Mouse (Mus musculus): ENCODE data around the gene Eif2s1.
A peak's percentile ranks its signal among the peaks of the same experiment; 100 is the strongest.

Gene Eif2s1

DNA sequence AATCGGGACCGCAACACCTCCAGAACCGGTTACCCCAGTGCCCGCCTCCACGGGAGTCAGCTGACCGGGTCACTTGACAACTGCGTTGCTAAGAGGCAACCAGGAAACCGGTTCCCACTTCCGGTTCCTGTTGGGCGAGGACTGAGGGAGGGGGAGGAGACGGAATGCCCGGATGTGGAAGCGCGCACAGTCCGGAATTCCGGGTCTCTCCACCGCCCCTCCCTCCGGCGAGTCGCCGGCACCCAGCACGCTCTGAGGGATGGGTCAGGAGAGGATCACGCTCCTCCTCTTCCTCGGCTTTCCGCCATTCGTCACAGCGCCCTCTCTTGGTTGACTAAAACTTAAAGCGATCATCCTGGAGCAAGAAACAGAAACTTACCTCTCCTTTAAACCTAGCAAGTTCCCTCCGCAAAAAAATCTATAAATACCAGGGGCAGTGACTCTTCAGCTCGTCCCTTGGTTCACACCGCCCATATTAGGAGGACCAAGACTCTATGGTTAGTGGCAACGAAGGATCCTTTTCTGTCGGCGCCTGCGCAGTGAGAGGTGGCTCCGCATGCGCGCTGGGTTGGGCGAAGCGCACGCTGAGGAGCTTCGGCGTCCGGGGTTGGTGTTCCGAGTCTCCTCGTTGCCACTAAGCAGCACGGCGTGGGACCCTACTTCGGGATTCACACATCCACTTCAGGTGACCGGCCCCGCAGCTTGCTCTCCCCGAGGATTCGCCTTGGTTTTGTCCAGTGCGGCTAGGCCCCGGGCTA lies at the start of gene Eif2s1, which contains the start of gene Atp6v1d:
Gene Eif2s1, plus strand, starts transcription at position 324 of the 758 bp plus-strand sequence.
Gene Atp6v1d, minus strand, starts transcription at position 143 of the 758 bp plus-strand sequence.
- peak; percentile 94 for DNase-seq (ENCODE audit: extremely low read depth, low read depth, low spot score)

DNA sequence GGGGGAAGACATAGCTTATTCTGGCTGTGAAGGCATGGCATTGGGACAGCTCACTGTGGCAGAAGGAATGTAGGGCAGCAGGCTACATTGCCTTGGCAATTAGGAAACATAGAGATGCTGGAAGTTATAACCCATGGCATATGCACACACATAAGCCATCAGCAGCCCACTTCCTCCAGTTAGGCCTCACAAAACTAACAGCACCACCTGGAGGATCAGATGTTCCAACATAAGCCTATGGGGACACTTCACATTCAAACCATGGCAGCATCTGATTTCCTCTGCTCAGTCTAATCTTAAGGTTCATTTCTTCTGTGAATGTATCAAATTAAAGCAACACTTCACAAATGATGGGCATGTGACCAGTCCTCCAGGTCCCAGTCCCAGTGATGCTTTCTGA lies 47.2 kb upstream of the Eif2s1 start:
- no peak for DNase-seq (ENCODE audit: extremely low read depth, low read depth, low spot score)

GRCm38 (mm10) chr12:78834496-78834895 lies 27.1 kb upstream of the Eif2s1 start:
- no peak for DNase-seq (ENCODE audit: extremely low read depth, low read depth, low spot score)

- no peak for DNase-seq (ENCODE audit: extremely low read depth, low read depth, low spot score)
Observed at GRCm38 (mm10) chr12:78839906-78840305, 21.7 kb upstream of the Eif2s1 start.

DNA sequence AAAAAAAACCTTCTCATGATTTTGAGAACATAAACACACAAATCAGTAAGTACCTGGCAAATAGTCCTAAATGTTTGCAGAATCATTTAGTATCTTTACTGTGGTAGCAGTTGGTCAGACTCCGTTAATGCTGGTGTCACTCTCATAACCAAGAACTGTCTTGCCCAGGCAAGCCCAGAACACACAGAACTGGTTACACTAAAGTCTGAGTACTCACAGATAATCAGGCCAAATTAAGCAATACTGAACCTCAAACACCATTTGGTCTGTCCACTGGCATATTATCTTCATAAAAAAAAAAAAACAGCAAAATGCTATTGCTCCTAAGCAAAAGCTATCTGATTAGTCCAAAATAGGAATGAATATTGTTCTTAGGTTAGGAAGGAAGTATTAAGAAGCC lies 19.2 kb upstream of the Eif2s1 start:
- DNase-seq (ENCODE audit: extremely low read depth, low read depth, low spot score), result no peak

DNA sequence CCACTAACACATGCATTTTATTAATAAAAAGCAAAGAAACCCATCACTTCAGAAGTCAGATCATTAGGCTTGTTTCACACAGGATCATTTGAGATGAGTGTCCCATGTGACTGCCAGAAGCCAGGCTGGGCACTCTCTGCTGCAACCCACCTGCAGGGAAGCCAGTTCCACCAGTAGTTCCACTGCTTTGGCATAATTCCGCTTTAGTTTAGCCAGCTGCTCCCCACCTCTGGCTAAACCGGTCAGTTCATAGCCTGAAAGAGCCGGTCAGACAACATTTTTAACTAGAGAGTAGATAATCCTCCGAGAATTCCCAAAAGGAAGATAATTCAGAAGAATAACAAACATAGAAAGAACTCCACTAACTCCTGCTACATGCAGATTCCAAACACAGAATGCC lies 13.4 kb upstream of the Eif2s1 start:
- DNase-seq (ENCODE audit: extremely low read depth, low read depth, low spot score), result no peak

GRCm38 (mm10) chr12:78860921-78861495 lies 611 bp upstream of the Eif2s1 start:
- no peak for DNase-seq (ENCODE audit: extremely low read depth, low read depth, low spot score)

DNA sequence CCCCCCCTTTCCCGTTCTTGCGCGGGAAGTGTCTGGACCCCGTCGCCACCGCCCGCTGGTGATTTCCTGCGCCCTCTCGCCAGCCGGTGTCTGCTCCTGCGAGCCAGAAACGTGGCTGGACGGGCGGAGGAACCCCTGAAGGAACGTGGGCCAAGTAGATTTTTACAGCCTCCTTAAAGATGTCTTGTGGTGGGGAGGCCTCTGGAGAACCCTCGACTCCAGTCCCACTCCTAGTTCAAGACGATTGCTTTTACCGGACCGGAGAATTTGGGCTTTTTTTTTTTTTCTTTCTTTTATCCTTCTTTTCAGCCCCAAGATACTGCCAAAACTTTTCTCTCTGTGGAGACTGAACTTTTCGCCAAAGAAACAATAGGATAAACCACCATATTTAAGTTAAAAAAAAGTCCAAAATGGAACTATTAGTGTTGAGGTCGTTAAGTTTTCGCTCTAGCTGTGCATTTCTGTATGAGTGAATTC lies 673 bp downstream of the Eif2s1 start:
- no peak for DNase-seq (ENCODE audit: extremely low read depth, low read depth, low spot score)

DNA sequence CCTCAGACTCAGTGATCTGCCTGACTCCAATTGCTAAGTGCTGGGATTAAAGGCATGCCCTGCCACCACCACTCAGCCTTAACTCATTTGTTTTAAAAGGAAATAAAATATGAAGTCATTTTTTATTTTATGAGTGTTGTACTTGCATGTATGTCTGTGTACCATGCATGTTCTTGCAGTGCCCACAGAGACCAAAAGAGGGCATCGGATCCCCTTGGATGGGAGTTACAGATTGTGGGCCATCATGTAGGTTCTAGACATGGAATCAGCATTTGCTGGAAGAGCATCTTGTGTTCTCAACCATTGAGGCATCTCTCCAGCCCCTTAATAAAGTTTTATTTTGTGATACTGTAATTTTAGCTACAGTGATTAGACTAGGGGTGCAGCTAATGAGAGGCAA lies 3.8 kb downstream of the Eif2s1 start:
- no peak for DNase-seq (ENCODE audit: extremely low read depth, low read depth, low spot score)

GRCm38 (mm10) chr12:78868115-78868514 lies 6.5 kb downstream of the Eif2s1 start:
- DNase-seq (ENCODE audit: extremely low read depth, low read depth, low spot score), result no peak

- no peak for DNase-seq (ENCODE audit: extremely low read depth, low read depth, low spot score)
Observed at GRCm38 (mm10) chr12:78874581-78874980, 13.0 kb downstream of the Eif2s1 start.

- DNase-seq (ENCODE audit: extremely low read depth, low read depth, low spot score), result no peak
Observed at GRCm38 (mm10) chr12:78890062-78890461, 28.4 kb downstream of the Eif2s1 start.

- no peak for DNase-seq (ENCODE audit: extremely low read depth, low read depth, low spot score)
Observed at GRCm38 (mm10) chr12:78891149-78891548, 29.5 kb downstream of the Eif2s1 start.

DNA sequence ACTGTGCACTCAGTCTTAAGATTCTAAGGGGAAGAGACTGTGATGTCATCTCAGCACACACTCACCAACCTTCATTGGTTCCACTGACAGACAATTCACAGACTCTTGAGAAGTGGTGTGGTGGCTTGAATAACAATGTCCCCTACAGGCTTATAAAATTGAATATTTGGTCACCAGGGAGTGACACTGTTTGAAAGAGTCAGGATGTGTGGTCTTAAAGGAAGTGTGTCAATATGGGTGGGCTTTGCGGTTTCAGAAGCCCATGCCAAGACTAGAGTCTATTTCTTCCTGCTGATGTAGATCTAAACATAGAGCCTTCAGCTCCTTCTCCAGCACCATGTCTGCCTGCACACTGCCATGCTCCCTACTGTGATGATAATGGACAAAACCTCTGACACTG lies 36.2 kb downstream of the Eif2s1 start:
- DNase-seq (ENCODE audit: extremely low read depth, low read depth, low spot score), result no peak

DNA sequence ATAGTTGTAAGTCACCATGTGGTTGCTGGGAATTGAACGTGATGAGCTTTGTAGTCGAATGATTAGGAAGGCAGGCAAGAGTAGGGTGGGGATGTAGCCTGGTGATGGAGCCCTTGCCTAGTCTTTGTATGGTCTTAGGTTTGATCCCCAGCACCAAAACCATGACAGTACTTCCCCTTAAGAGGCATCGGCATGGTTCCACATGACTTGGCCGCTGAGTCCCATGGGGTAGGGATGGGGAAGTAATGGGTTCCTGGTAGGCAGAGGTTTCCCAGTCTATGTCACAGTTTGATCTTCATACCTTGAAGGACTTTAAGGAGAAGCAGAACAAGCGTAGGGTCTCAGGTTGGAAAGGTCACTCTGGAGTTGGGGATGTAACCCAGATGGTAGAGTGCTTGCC lies 39.8 kb downstream of the Eif2s1 start:
- no peak for DNase-seq (ENCODE audit: extremely low read depth, low read depth, low spot score)

- DNase-seq (ENCODE audit: extremely low read depth, low read depth, low spot score), result no peak
Observed at GRCm38 (mm10) chr12:78903313-78903712, 41.7 kb downstream of the Eif2s1 start.

- no peak for DNase-seq (ENCODE audit: extremely low read depth, low read depth, low spot score)
Observed at GRCm38 (mm10) chr12:78904499-78904898, 42.9 kb downstream of the Eif2s1 start.

DNA sequence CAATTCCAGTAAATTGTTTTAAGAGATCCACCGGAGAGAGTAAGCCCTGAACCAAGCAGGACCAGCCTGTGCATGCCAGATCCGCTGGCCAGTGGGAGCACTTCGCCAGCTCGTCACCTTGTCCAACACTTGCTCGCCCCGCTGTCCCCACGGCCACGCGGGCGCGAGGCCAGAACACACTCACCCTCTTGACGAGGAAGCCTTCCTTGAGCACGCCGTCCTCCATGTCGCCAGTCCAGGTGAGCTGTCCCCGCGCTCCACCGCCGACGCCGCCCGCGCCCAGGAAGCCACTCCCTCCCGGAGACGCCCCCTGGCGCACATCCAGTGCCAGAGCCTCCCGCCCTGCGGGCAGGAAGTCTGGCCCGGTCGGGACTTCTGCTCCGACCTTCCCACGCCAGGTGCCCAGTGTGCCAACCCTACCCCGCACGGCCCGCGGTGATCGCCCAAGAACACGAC lies 45.1 kb downstream of the Eif2s1 start, which contains the start of gene Plek2:
Gene Plek2, minus strand, starts transcription at position 258 of the 456 bp plus-strand sequence.
- DNase-seq (ENCODE audit: extremely low read depth, low read depth, low spot score), result no peak

DNA sequence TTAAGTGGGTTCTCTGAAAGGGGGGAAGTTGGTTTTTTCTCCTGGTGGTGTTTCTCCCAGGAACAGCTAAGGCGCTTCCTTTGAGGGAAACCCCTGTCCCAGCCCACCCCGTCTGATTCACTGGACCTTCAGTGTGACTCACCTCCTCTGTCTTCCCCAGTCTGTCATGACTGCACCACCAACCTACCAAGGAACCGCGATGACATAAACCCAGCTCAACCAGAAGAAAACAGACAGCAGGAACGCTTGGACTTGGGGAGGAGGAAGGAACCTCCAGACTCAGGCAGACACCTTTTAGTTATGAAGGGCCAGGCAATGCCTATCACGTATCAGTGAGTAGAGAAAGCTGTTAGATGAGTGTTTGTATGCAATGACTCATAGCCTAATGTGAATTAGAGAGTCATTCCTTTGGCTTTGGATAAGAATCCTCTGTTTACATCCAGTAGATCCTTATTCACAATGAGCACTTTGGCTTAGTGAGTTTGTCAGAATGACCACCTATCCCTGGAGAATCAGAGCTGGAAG lies 46.5 kb downstream of the Eif2s1 start:
- DNase-seq (ENCODE audit: extremely low read depth, low read depth, low spot score), result no peak

- DNase-seq (ENCODE audit: extremely low read depth, low read depth, low spot score), result no peak
Observed at GRCm38 (mm10) chr12:78910684-78911461, 49.3 kb downstream of the Eif2s1 start.

GRCm38 (mm10) chr12:78911707-78912417 lies 50.2 kb downstream of the Eif2s1 start:
- no peak for DNase-seq (ENCODE audit: extremely low read depth, low read depth, low spot score)
